Mouse (Mus musculus) liver, embryonic 15.5 days (tissue): ENCODE results near the gene Fam181a. TPM values are rescaled to one million over a fixed set of nuclear protein-coding genes. Genes with fewer than 3 reads are reported as not detected.

Experiments used
- ATAC-seq: fragments of 200-750 bp; cut with Nextera tagmentation; 2 replicates; pipeline ENCODE4 v1.8.0; 2017; ENCODE audit warnings: moderate number of reproducible peaks, mild to moderate bottlenecking, moderate library complexity; ENCODE audit not compliant: insufficient read depth
- H3K27ac ChIP-seq: fragments of 300-500 bp; sonication (generic); replicated peaks from 2 replicates; pipeline ENCODE4 v1.5.1; 2015; ENCODE audit warnings: mild to moderate bottlenecking, inconsistent platforms
- H3K27me3 ChIP-seq: fragments of 300-500 bp; sonication (generic); 2 replicates; pipeline ENCODE4 v1.6.1; 2015; ENCODE audit warnings: mild to moderate bottlenecking, inconsistent platforms
- H3K36me3 ChIP-seq: fragments of 300-500 bp; sonication (generic); replicated peaks from 2 replicates; pipeline ENCODE4 v1.6.1; 2015; ENCODE audit warnings: moderate library complexity, mild to moderate bottlenecking, inconsistent platforms
- H3K4me1 ChIP-seq: fragments of 300-500 bp; sonication (generic); replicated peaks from 2 replicates; pipeline ENCODE4 v1.6.1; 2015; ENCODE audit warnings: inconsistent platforms
- H3K4me2 ChIP-seq: fragments of 300-500 bp; sonication (generic); 2 replicates; pipeline ENCODE4 v1.6.1; 2015; ENCODE audit warnings: moderate library complexity, mild to moderate bottlenecking, inconsistent platforms
- H3K4me3 ChIP-seq: fragments of 300-500 bp; sonication (generic); replicated peaks from 2 replicates; pipeline ENCODE4 v1.5.1; 2015; ENCODE audit warnings: mild to moderate bottlenecking, inconsistent platforms
- H3K9ac ChIP-seq: fragments of 300-500 bp; sonication (generic); 2 replicates; pipeline ENCODE4 v1.6.1; 2015; ENCODE audit warnings: moderate library complexity, mild to moderate bottlenecking, inconsistent platforms
- H3K9me3 ChIP-seq: fragments of 300-500 bp; sonication (generic); replicated peaks from 2 replicates; pipeline ENCODE4 v1.6.1; 2016; ENCODE audit warnings: inconsistent platforms
- WGBS: fragments of 180-500 bp; shearing (Covaris S2); methylation state at CpG from one replicate; pipeline ENCODE4 v1.1.7; 2015; ENCODE audit warnings: mixed read lengths; ENCODE audit not compliant: insufficient replicate concordance; 5-methylcytosine and 5-hydroxymethylcytosine counted together
- polyA plus RNA-seq: library from polyadenylated mRNA; unstranded; fragments of >200 nt; fragmentation: Nextera tagmentation; extraction: Ambion mirVana; gene quantifications from 2 replicates; pipeline ENCODE4 v1.2.1, GENCODE M21; 2015

Gene Fam181a
- polyA plus RNA-seq, 1 experiment from 2014 or later: not detected

DNA sequence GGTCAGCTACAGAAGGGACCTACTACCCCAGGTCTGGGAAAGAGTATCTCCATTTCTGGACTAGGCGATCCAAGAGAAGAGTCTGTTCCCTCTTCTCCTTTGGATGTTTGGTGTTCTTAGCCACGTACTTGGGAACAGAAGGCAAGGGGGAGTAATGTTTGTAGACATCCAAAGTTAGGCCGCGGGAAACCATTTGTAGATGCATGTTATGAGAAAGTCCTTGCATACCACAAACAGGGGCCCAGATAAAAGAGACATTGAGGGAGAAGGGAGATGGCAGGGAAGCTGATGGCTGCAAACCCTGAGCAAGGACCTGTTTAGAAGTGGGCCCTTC is 45.6 kb downstream of the Fam181a start:
- H3K36me3 ChIP-seq: no peaks in the 10 kb centered on the region
- H3K4me1 ChIP-seq: no peaks in the 10 kb centered on the region
- WGBS: 72% methylated on average over 4 of the region's 4 CpGs
- no peak for ATAC-seq
- H3K27me3 ChIP-seq: peaks cover 3% of the 10 kb centered on the region; the same call in 1 of the 2 replicates
- H3K4me3 ChIP-seq: no peak overlapping the region
- no peak overlapping the region for H3K4me2 ChIP-seq
- H3K9me3 ChIP-seq: no peaks in the 10 kb centered on the region
- no peak overlapping the region for H3K27ac ChIP-seq
- no peak overlapping the region for H3K9ac ChIP-seq

DNA sequence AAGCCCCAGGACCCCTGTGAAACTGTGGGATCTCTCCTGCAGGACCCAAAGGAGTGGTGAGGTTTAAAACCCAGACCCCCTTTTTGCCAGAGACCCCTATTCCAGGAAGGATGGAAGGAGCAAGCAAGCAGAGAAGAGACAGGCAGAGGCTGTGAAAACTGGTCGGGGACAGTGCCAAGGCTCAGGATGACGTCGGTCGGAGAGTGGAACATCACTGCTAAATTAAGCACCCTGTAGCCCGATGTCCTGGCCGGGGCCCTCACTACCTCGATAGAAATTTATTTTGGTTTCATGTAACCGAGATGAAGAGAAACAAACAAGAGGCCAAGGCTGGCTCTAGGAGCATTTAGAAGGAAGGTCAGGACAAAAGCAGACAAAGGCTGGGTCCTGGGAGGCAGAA is 47.4 kb downstream of the Fam181a start:
- H3K4me3 ChIP-seq: no peak overlapping the region
- 60% methylated on average over 8 of the region's 8 CpGs for WGBS
- peaks cover 3% of the 10 kb centered on the region; the same call in 1 of the 2 replicates for H3K27me3 ChIP-seq
- no peak overlapping the region for H3K9ac ChIP-seq
- H3K4me1 ChIP-seq: no peaks in the 10 kb centered on the region
- no peak for ATAC-seq
- no peak overlapping the region for H3K4me2 ChIP-seq
- H3K27ac ChIP-seq: no peak overlapping the region
- no peaks in the 10 kb centered on the region for H3K9me3 ChIP-seq
- H3K36me3 ChIP-seq: no peaks in the 10 kb centered on the region

DNA sequence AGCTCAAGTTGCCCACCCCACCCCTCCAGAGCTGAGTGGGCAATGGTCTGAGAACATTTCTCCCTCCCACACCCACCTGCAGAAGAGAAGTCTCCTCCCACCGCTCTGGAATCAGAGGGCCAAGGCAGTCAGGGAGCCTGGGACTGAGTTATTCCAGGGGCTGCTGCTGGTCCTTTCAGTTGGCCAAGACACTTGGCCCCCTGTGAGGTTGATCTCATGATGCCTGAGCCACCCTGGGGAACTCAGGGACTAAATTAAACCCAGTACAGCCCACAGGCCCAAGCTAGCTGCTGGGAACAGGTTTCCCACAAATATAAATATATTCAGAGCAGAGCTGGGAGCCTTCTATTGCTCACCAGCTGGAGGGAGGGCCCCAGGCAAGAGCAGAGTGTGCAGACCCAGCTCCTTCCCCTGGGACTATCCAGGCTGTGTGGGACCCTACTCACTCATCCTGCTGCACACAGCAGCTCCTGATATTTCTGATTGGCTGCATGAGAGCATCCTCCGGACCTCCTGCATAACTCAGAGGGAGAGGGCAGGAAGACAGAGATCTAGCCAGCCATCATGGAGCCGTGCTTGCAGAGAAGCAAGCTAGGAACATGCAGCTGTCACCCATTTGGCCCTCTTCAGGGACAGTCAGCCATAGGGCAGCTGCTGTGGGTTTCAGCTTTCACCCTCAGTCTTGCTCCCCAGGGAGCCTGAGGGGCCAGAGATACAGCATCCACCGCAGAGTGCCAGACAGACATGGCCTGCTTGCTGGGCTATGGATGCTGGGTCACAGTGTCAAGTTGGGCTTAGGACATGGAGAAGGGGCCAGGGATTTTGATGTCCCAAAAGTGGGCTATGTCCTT is 48.4 kb downstream of the Fam181a start:
- H3K9ac ChIP-seq: no peak overlapping the region
- no peaks in the 10 kb centered on the region for H3K36me3 ChIP-seq
- WGBS: 54% methylated on average over 4 of the region's 4 CpGs
- no peaks in the 10 kb centered on the region for H3K4me1 ChIP-seq
- H3K4me3 ChIP-seq: no peak overlapping the region
- ATAC-seq: no peak
- peaks cover 3% of the 10 kb centered on the region; the same call in 1 of the 2 replicates for H3K27me3 ChIP-seq
- H3K9me3 ChIP-seq: no peaks in the 10 kb centered on the region
- no peak overlapping the region for H3K4me2 ChIP-seq
- H3K27ac ChIP-seq: no peak overlapping the region

DNA sequence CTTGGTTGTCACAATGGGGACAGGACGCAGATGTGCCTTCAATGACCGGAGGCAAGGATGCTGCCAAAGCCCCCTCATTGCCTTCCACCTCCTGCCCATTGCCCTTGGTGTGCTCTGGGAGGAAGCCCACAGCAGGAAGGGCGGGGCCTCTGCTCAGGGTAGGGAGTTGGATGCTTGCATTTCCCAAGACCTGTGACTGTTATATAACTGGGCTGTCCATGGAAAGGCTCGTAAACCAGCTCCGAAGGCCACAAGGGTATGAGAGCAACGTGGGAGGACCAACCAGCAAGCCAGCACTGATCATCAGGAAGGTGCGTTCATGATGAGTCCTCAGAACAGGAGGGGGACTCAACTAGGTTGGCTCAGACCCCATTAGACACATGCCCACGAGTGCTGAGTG is 50.0 kb downstream of the Fam181a start:
- WGBS: 56% methylated on average over 8 of the region's 8 CpGs
- no peaks in the 10 kb centered on the region for H3K9me3 ChIP-seq
- no peak overlapping the region for H3K4me2 ChIP-seq

DNA sequence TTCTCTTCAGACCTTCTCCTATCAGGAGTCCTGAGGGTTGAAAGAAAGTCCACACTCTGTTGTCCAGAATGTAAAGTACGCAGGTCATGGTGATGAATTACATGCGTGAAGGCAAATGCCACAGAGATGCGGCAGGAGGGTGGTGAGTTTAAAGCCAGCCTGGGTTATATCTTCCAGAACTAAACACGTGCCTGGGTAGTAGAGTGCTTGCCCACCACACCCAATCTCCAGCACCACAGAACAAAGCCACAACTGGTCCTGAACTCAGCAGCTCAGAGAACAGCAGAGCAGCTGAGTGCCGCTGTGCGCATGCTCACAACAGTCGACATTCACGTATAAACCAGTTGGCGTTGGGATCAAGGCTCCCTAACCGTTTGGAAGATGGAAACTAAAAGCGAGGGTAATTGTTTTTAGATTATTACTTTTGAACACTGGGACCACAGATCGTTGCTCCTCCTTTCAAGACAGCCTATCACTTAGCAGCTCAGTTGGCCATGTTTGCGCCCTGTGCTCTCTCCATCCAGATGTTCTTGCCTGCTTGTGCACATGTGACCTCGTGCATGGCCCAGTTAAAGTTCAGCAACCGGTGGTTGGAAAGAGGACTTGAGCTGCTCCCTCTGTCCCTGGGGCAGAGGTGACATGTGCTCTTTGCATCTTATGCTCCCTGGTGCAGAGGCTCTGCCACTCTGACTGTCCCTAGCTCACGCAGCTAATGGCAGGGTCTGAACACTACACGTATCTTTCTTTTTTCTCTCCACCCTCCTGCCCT is 50.9 kb downstream of the Fam181a start:
- WGBS: 72% methylated on average over 17 of the region's 17 CpGs
- Histone ChIP-seq H3K9ac (no peak overlapping the region), H3K4me1 (no peaks in the 10 kb centered on the region), H3K36me3 (no peaks in the 10 kb centered on the region), H3K27ac (no peak overlapping the region), H3K4me3 (no peak overlapping the region), H3K4me2 (no peak overlapping the region), H3K9me3 (no peaks in the 10 kb centered on the region), H3K27me3 (peaks cover 5% of the 10 kb centered on the region; the same call in 1 of the 2 replicates)
- ATAC-seq: no peak

More for the DNA sequence above, 50.0 kb downstream of the Fam181a start:
- no peak overlapping the region for H3K27ac ChIP-seq
- no peak for ATAC-seq
- H3K36me3 ChIP-seq: no peaks in the 10 kb centered on the region
- no peak overlapping the region for H3K9ac ChIP-seq
- peaks cover 3% of the 10 kb centered on the region; the same call in 1 of the 2 replicates for H3K27me3 ChIP-seq
- no peak overlapping the region for H3K4me3 ChIP-seq
- no peaks in the 10 kb centered on the region for H3K4me1 ChIP-seq

DNA sequence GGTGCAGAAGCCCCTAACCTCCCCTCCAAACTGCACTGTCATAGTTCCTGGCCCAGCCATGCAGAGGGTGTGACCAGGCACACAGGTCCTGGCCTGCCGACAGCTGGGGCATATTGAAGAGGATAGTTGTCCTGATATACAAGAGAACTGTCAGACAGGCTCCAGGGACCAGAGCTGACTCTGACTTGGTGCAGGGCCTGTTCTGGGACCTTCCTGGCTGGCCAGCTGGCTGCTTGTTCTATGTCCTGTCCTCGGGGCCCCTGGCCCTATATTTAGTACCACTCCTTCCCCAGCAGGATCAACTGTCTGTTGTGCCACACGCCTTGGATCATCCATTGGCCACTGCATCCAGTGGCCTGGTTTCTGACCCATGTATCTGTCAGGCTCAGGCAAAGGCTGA is 51.6 kb downstream of the Fam181a start:
- Histone ChIP-seq H3K9me3 (no peaks in the 10 kb centered on the region), H3K36me3 (no peaks in the 10 kb centered on the region), H3K9ac (no peak overlapping the region), H3K4me3 (no peak overlapping the region), H3K4me1 (no peaks in the 10 kb centered on the region), H3K27ac (no peak overlapping the region), H3K27me3 (peaks cover 10% of the 10 kb centered on the region; the same call in 1 of the 2 replicates), H3K4me2 (no peak overlapping the region)
- ATAC-seq: no peak
- WGBS: 41% methylated on average over 3 of the region's 3 CpGs

Other genes with a start within 250 kb of the Fam181a start
- not detected in 2 replicates for gene Prima1, start 68.8 kb upstream of the Fam181a start, polyA plus RNA-seq
- gene Asb2, start 45.0 kb downstream of the Fam181a start, polyA plus RNA-seq: 3.5 and 3.9 TPM in 2 replicates
- 28.5 and 28.9 TPM in 2 replicates for gene Otub2, start 77.7 kb downstream of the Fam181a start, polyA plus RNA-seq
- gene 9330161L09Rik, start 96.8 kb downstream of the Fam181a start, polyA plus RNA-seq: 0.12 and 0.26 TPM in 2 replicates
- gene Ddx24, start 114.9 kb downstream of the Fam181a start, polyA plus RNA-seq: 32.3 and 47.5 TPM in 2 replicates
- gene Ifi27, start 123.2 kb downstream of the Fam181a start, polyA plus RNA-seq: 26.4 and 31.5 TPM in 2 replicates
- gene Ifi27l2a, start 132.7 kb downstream of the Fam181a start, polyA plus RNA-seq: 12.7 and 15.7 TPM in 2 replicates
- not detected in 2 replicates for gene Ifi27l2b, start 146.2 kb downstream of the Fam181a start, polyA plus RNA-seq
- 1.0 and 1.3 TPM in 2 replicates for gene Ppp4r4, start 221.3 kb downstream of the Fam181a start, polyA plus RNA-seq